Mouse (Mus musculus): ENCODE data around the gene Krt76. TPM values are rescaled to one million over a fixed set of nuclear protein-coding genes. Genes with fewer than 3 reads are reported as not detected.

Krt76 gene
- polyA plus RNA-seq (2012; ENCODE audit: insufficient read depth, low replicate concordance) = not detected in 2 replicates

DNA sequence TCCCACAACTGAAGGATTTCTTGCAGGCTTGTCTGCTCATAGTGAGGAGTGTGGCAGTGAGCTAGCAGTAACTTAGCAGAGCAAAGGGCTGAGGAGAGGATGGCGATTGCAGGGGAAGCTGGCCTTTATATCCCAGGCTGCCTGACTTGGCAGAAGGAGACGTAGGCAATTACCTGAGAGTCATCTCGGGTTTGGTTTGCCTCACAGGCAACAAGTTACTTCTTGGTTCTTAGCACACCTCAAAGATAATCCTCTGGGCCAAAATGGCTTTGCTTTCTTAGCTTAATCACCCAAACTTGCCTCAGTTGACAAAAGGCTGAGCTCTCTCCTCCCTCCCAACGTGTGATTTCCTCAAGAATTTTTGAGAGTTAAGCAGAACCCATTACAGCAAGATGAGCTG, at the start of gene Krt76:
Krt76 (minus strand) TSS at position 101 of the 400 bp plus-strand sequence.
- Histone ChIP-seq H3K9me3 (no peaks in the 10 kb centered on the region), H3K4me3 (replicated peaks) (no peak within 1 kb of the TSS), H3K36me3 (replicated peaks; ENCODE audit: low read length) (no peaks in the 10 kb centered on the region), H3K27me3 (replicated peaks) (peaks cover 50% of the 10 kb centered on the region), H3K4me1 (no peaks in the 10 kb centered on the region)
- no peak for TF ChIP-seq FLI1 (IDR thresholded peaks at IDR 0.05; ENCODE audit: low read length)
- no peak for TF ChIP-seq GATA1 (IDR thresholded peaks at IDR 0.05; ENCODE audit: borderline replicate concordance, low read length)

DNA sequence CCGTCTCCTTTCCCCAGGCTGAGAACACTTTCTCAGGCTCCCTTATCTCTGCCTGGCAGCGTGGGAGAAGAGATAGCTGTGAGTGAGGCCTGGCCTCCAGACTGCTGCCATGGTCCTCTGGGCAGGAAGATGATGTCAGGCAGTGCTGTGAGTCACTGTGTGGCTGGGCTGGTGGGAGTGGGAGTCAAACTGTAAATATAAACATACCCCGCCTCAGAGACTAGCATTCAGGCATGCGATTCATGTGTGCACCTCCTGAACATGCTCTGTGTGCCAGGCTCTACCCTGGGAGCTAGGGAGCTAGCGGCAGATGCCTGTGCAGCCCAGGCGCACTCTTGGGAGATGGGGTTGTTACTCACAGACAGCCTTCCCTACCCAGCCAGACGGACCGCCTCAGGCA, 49.2 kb upstream of the Krt76 start:
- Histone ChIP-seq H3K4me3 (replicated peaks) (no peak overlapping the region), H3K27me3 (replicated peaks) (peaks cover 69% of the 10 kb centered on the region), H3K4me1 (peaks cover 5% of the 10 kb centered on the region; the same call in 1 of the 2 replicates), H3K36me3 (replicated peaks; ENCODE audit: low read length) (no peaks in the 10 kb centered on the region), H3K9me3 (no peaks in the 10 kb centered on the region)
- TF ChIP-seq FLI1 (IDR thresholded peaks at IDR 0.05; ENCODE audit: low read length) = no peak
- no peak for TF ChIP-seq GATA1 (IDR thresholded peaks at IDR 0.05; ENCODE audit: borderline replicate concordance, low read length)

- TF ChIP-seq GATA1 (IDR thresholded peaks at IDR 0.05; ENCODE audit: borderline replicate concordance, low read length) = no peak
- no peak for TF ChIP-seq FLI1 (IDR thresholded peaks at IDR 0.05; ENCODE audit: low read length)
- peaks cover 68% of the 10 kb centered on the region for H3K27me3 ChIP-seq (replicated peaks)
- no peaks in the 10 kb centered on the region for H3K9me3 ChIP-seq
- peaks cover 5% of the 10 kb centered on the region; the same call in 1 of the 2 replicates for H3K4me1 ChIP-seq
- no peak within 1 kb of the TSS for H3K4me3 ChIP-seq (replicated peaks)
- H3K36me3 ChIP-seq (replicated peaks; ENCODE audit: low read length) = no peaks in the 10 kb centered on the region
These were observed 47.6 kb upstream of the Krt76 start, which contains the start of gene Krt79 for GRCm38 (mm10) chr15:101940274-101940829. Gene Krt79 (minus strand): TSS chr15:101940324.

GRCm38 (mm10) chr15:101938600-101939308, 46.0 kb upstream of the Krt76 start:
- Histone ChIP-seq H3K27me3 (replicated peaks) (peaks cover 60% of the 10 kb centered on the region), H3K4me1 (peaks cover 5% of the 10 kb centered on the region; the same call in 1 of the 2 replicates), H3K4me3 (replicated peaks) (no peak overlapping the region), H3K9me3 (no peaks in the 10 kb centered on the region), H3K36me3 (replicated peaks; ENCODE audit: low read length) (no peaks in the 10 kb centered on the region)
- TF ChIP-seq FLI1 (IDR thresholded peaks at IDR 0.05; ENCODE audit: low read length) (no peak), GATA1 (IDR thresholded peaks at IDR 0.05; ENCODE audit: borderline replicate concordance, low read length) (no peak)

GRCm38 (mm10) chr15:101933024-101933423, 40.3 kb upstream of the Krt76 start:
- Histone ChIP-seq H3K27me3 (replicated peaks) (peaks cover 67% of the 10 kb centered on the region), H3K4me3 (replicated peaks) (no peak overlapping the region), H3K4me1 (peaks cover 9% of the 10 kb centered on the region; the same call in 1 of the 2 replicates), H3K36me3 (replicated peaks; ENCODE audit: low read length) (no peaks in the 10 kb centered on the region), H3K9me3 (no peaks in the 10 kb centered on the region)
- TF ChIP-seq GATA1 (IDR thresholded peaks at IDR 0.05; ENCODE audit: borderline replicate concordance, low read length) (no peak), FLI1 (IDR thresholded peaks at IDR 0.05; ENCODE audit: low read length) (no peak)

DNA sequence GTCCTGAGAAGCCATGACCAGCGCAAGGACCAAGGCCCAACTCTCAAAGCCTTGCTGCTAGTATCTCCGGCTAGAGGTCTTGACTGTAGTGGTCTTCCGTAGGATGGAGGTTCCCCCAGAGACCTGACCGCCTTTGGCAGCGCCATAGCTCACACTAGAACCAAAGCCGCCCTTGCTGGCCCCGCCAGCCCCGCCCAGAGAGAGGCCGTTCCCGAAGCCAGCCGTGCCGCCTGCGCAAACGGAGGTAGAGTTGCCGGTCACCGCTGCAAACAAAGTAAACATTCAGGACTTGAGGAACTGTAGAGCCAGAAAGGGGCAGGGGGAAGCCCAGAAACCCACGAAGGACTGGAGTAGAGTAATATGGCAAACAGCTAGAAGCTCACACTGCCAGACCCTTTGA, 36.9 kb upstream of the Krt76 start:
- H3K9me3 ChIP-seq = no peaks in the 10 kb centered on the region
- TF ChIP-seq GATA1 (IDR thresholded peaks at IDR 0.05; ENCODE audit: borderline replicate concordance, low read length) (no peak), FLI1 (IDR thresholded peaks at IDR 0.05; ENCODE audit: low read length) (no peak)
- H3K27me3 ChIP-seq (replicated peaks) = peaks cover 77% of the 10 kb centered on the region
- H3K4me3 ChIP-seq (replicated peaks) = no peak overlapping the region
- no peaks in the 10 kb centered on the region for H3K36me3 ChIP-seq (replicated peaks; ENCODE audit: low read length)
- H3K4me1 ChIP-seq = peaks cover 9% of the 10 kb centered on the region; the same call in 1 of the 2 replicates

GRCm38 (mm10) chr15:101929087-101929486, 36.4 kb upstream of the Krt76 start:
- peaks cover 75% of the 10 kb centered on the region for H3K27me3 ChIP-seq (replicated peaks)
- H3K4me1 ChIP-seq = peaks cover 9% of the 10 kb centered on the region; the same call in 1 of the 2 replicates
- H3K9me3 ChIP-seq = no peaks in the 10 kb centered on the region
- no peak for TF ChIP-seq GATA1 (IDR thresholded peaks at IDR 0.05; ENCODE audit: borderline replicate concordance, low read length)
- TF ChIP-seq FLI1 (IDR thresholded peaks at IDR 0.05; ENCODE audit: low read length) = no peak
- no peak overlapping the region for H3K4me3 ChIP-seq (replicated peaks)
- H3K36me3 ChIP-seq (replicated peaks; ENCODE audit: low read length) = no peaks in the 10 kb centered on the region

- Histone ChIP-seq H3K27me3 (replicated peaks) (peaks cover 81% of the 10 kb centered on the region), H3K4me1 (peaks cover 9% of the 10 kb centered on the region; the same call in 1 of the 2 replicates), H3K9me3 (no peaks in the 10 kb centered on the region), H3K4me3 (replicated peaks) (no peak overlapping the region), H3K36me3 (replicated peaks; ENCODE audit: low read length) (no peaks in the 10 kb centered on the region)
- TF ChIP-seq FLI1 (IDR thresholded peaks at IDR 0.05; ENCODE audit: low read length) (no peak), GATA1 (IDR thresholded peaks at IDR 0.05; ENCODE audit: borderline replicate concordance, low read length) (no peak)
These were observed 34.8 kb upstream of the Krt76 start for GRCm38 (mm10) chr15:101927340-101928080.

DNA sequence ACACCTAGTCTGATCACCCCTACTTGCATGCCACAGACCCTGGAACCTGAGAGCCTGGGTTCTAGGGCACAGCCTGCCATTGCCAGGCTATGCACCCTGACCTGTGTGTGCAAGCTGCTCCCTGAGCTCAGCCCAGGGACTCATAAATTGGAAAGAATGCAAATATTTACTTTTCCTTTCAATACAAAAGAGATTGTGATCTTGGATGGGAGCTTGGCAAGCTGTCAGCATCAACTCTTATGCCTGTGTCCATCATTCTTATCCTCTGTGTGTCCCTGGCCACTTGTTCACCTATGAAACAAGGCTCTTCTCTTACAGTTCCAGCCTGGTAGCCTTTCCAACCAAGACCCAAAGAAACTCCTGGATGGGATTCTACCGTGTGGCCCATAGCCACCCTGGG, 32.3 kb upstream of the Krt76 start:
- Histone ChIP-seq H3K4me1 (0 out of 2 replicates have a peak, but pooled peaks cover 6% of the 10 kb centered on the region), H3K4me3 (replicated peaks) (no peak overlapping the region), H3K27me3 (replicated peaks) (peaks cover 77% of the 10 kb centered on the region), H3K36me3 (replicated peaks; ENCODE audit: low read length) (no peaks in the 10 kb centered on the region), H3K9me3 (no peaks in the 10 kb centered on the region)
- TF ChIP-seq FLI1 (IDR thresholded peaks at IDR 0.05; ENCODE audit: low read length) (no peak), GATA1 (IDR thresholded peaks at IDR 0.05; ENCODE audit: borderline replicate concordance, low read length) (no peak)

All from megakaryocyte, embryonic 14.5 days (primary cell).